Mouse (Mus musculus): ENCODE data around the gene Rpn1.
"Not testable (repeated sequence)": the region's sequence is repeated elsewhere in the genome, so short reads cannot be mapped to it uniquely, and the experiment has no call there.

The Rpn1 gene

GRCm38 (mm10) chr6:88123150-88123857 lies 39.0 kb downstream of the Rpn1 start:
- no peak for DNase-seq

- DNase-seq: no peak
These were observed 39.6 kb downstream of the Rpn1 start for GRCm38 (mm10) chr6:88123858-88124261.

GRCm38 (mm10) chr6:88124551-88124950 lies 40.3 kb downstream of the Rpn1 start:
- no peak for DNase-seq

- DNase-seq: not testable (repeated sequence)
These were observed 41.5 kb downstream of the Rpn1 start for GRCm38 (mm10) chr6:88125815-88126214.

GRCm38 (mm10) chr6:88131521-88131920 lies 47.2 kb downstream of the Rpn1 start:
- DNase-seq: no peak

GRCm38 (mm10) chr6:88132051-88132450 lies 47.8 kb downstream of the Rpn1 start:
- DNase-seq: no peak

- DNase-seq: no peak
These were observed 48.8 kb downstream of the Rpn1 start for GRCm38 (mm10) chr6:88133061-88133460.

- no peak for DNase-seq
These were observed 49.6 kb downstream of the Rpn1 start for GRCm38 (mm10) chr6:88133878-88134277.

GRCm38 (mm10) chr6:88136201-88136631 lies 51.9 kb downstream of the Rpn1 start:
- DNase-seq: no peak

GRCm38 (mm10) chr6:88138485-88138884 lies 54.2 kb downstream of the Rpn1 start:
- no peak for DNase-seq

GRCm38 (mm10) chr6:88140264-88140663 lies 56.0 kb downstream of the Rpn1 start:
- no peak for DNase-seq

- DNase-seq: no peak
These were observed 61.5 kb downstream of the Rpn1 start for GRCm38 (mm10) chr6:88145793-88146192.

- no peak for DNase-seq
These were observed 62.3 kb downstream of the Rpn1 start for GRCm38 (mm10) chr6:88146576-88146975.

GRCm38 (mm10) chr6:88147411-88148003 lies 63.2 kb downstream of the Rpn1 start:
- no peak for DNase-seq

- no peak for DNase-seq
These were observed 67.1 kb downstream of the Rpn1 start for GRCm38 (mm10) chr6:88151335-88151734.

GRCm38 (mm10) chr6:88152127-88152705 lies 67.9 kb downstream of the Rpn1 start:
- DNase-seq: no peak

GRCm38 (mm10) chr6:88152979-88153378 lies 68.7 kb downstream of the Rpn1 start:
- DNase-seq: no peak
